In the genomic region with DNA sequence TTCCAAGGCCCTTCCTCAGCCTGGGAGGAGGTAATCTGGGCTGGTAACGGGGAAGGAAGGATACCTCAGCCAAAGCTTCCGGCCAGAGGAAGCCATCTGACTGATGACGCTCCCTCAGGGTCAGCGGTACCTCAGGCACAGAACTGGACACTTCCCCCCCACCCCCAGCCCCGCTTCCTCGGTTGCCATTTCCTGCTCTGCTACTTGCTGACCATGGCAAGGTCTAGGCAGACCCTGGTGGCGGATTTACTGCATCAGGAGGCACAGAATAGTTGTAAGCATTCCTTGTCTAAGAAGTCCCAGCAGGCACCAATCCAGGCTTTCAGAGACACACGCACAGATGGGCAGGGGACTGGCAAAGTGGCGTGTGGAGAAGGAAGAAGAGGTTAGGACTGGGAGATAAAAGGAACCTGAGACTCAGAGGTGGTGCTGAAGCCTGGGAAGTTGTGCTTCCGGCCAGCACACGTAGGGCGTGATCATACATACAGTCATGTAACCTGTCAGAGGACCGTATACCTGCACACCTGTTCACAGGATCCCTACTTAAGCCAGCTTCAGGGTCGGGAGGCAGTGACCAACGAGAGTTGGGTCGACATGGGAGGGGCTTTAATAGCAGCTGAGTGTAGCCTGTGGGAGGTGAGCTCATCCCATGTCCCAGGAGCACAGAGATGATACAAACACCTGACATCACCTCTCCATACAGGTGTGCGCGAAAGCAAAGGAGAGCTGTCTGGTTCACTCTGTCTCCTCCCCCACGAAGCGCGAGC, we compare ENCODE assay signal across 8 mouse cellular contexts. TPM values are rescaled to one million over a fixed set of nuclear protein-coding genes. Genes with fewer than 3 reads are reported as not detected.
DNase-seq lines count a peak whose midpoint lies in the region; ATAC-seq and TF ChIP-seq lines count a peak whose summit lies in the region.

No protein-coding gene starts in this region.

- H3K4me1 ChIP-seq in lung, embryonic 16.5 days (replicated peaks; ENCODE audit: control insufficient read depth, insufficient read depth, low read length), result peaks cover 29% of the 10 kb centered on the region
- H3K4me1 ChIP-seq in lung, adult 2 months (ENCODE audit: control insufficient read depth, insufficient read depth, low read length), result peaks cover 29% of the 10 kb centered on the region
- peaks cover 20% of the 10 kb centered on the region for H3K4me1 ChIP-seq in hindbrain, embryonic 11.5 days (replicated peaks; ENCODE audit: control insufficient read depth, insufficient read depth, low read length)

- H3K9me3 ChIP-seq in lung, embryonic 16.5 days (ENCODE audit: control insufficient read depth, low read length), result no peaks in the 10 kb centered on the region
- no peaks in the 10 kb centered on the region for H3K9me3 ChIP-seq in hindbrain, embryonic 11.5 days (ENCODE audit: control insufficient read depth, low read length)

- H3K36me3 ChIP-seq in lung, embryonic 16.5 days (ENCODE audit: control insufficient read depth, insufficient read depth, low read length), result peaks cover 45% of the 10 kb centered on the region
- peaks cover 34% of the 10 kb centered on the region for H3K36me3 ChIP-seq in hindbrain, embryonic 11.5 days (ENCODE audit: control insufficient read depth, insufficient read depth, low read length)

- no peaks in the 10 kb centered on the region for H3K27me3 ChIP-seq in lung, embryonic 16.5 days (ENCODE audit: control insufficient read depth, insufficient read depth, low read depth, low read length)
- no peaks in the 10 kb centered on the region for H3K27me3 ChIP-seq in hindbrain, embryonic 11.5 days (ENCODE audit: control insufficient read depth, insufficient read depth, low read length)

- H3K9ac ChIP-seq in lung, embryonic 16.5 days (ENCODE audit: low read length), result peak overlapping the region; percentile 17
- peak overlapping the region; percentile 100 for H3K9ac ChIP-seq in hindbrain, embryonic 11.5 days (ENCODE audit: low read depth, low read length)

- H3K4me3 ChIP-seq in lung, embryonic 16.5 days (ENCODE audit: low read length), result peak overlapping the region; percentile 86
- no peak overlapping the region for H3K4me3 ChIP-seq in lung, adult 2 months (replicated peaks; ENCODE audit: extremely low read depth, low read depth, low read length)
- H3K4me3 ChIP-seq in hindbrain, embryonic 11.5 days (ENCODE audit: low read depth, low read length), result peak overlapping the region; percentile 93

- WGBS in lung, embryonic 16.5 days, result 59% methylated on average over 21 of the region's 21 CpGs
- 44% methylated on average over 21 of the region's 21 CpGs for WGBS in lung, adult 2 months
- 77% methylated on average over 21 of the region's 21 CpGs for WGBS in hindbrain, embryonic 11.5 days

- H3K27ac ChIP-seq in lung, embryonic 16.5 days (ENCODE audit: low read length), result peak overlapping the region; percentile 100
- H3K27ac ChIP-seq in hindbrain, embryonic 11.5 days (ENCODE audit: low read depth, low read length), result peak overlapping the region; percentile 3; the same call in 1 of the 2 replicates

- no peak for TF ChIP-seq POLR2A in lung, adult 2 months (IDR thresholded peaks at IDR 0.05; ENCODE audit: borderline replicate concordance, extremely low read depth, low read depth, low read length)

- DNase-seq in lung, adult 2 months, result no peak
- DNase-seq in hindbrain, embryonic 11.5 days (ENCODE audit: low spot score), result no peak
- DNase-seq in liver, result peak; percentile 24
- no peak for DNase-seq in right cerebral cortex, adult 18-20 months
- DNase-seq in ovary, postnatal 10 days (ENCODE audit: low spot score), result no peak
- no peak for DNase-seq in frontal cortex, postnatal 25 days (ENCODE audit: low spot score in 2 of 2)

- H3K4me2 ChIP-seq in lung, embryonic 16.5 days (ENCODE audit: low read depth, low read length), result peak overlapping the region; percentile 93
- peak overlapping the region; percentile 99 for H3K4me2 ChIP-seq in hindbrain, embryonic 11.5 days (replicated peaks; ENCODE audit: low read depth, low read length)

- TF ChIP-seq CTCF in lung, adult 2 months (IDR thresholded peaks at IDR 0.05; ENCODE audit: insufficient read depth, low read length), result no peak

- no peak for ATAC-seq in lung, embryonic 16.5 days (ENCODE audit: low read depth)
- ATAC-seq in hindbrain, embryonic 11.5 days (ENCODE audit: low FRiP score), result no peak
- no peak for ATAC-seq in frontal cortex, adult (ENCODE audit: low TSS enrichment)

RNA-seq across cellular contexts. Expression of a gene that starts 3.3 kb away (rescaled TPM):
- 14.4 and 14.8 TPM in 2 replicates for polyA plus RNA-seq in lung, embryonic 16.5 days (2015; fragmentation: Nextera tagmentation; extraction: Ambion mirVana)
- 23.0 and 23.7 TPM in 2 replicates for polyA plus RNA-seq in lung, adult 2 months (2012; rRNA removed)
- 4.3 and 5.9 TPM in 2 replicates for polyA plus RNA-seq in hindbrain, embryonic 11.5 days (2014; fragmentation: Nextera tagmentation; extraction: Ambion mirVana)

RNA-seq across cellular contexts. Expression of a gene that starts 7.6 kb away (rescaled TPM):
- 23.3 and 26.2 TPM in 2 replicates for polyA plus RNA-seq in lung, embryonic 16.5 days (2015; fragmentation: Nextera tagmentation; extraction: Ambion mirVana)
- 22.1 and 22.8 TPM in 2 replicates for polyA plus RNA-seq in lung, adult 2 months (2012; rRNA removed)
- polyA plus RNA-seq in hindbrain, embryonic 11.5 days (2014; fragmentation: Nextera tagmentation; extraction: Ambion mirVana), result 12.8 and 13.1 TPM in 2 replicates

RNA-seq across cellular contexts. Expression of a gene that starts 15.6 kb away (rescaled TPM):
- polyA plus RNA-seq in lung, embryonic 16.5 days (2015; fragmentation: Nextera tagmentation; extraction: Ambion mirVana), result 0.29 TPM in 1 of 2 replicates, not detected in the other
- not detected in 2 replicates for polyA plus RNA-seq in lung, adult 2 months (2012; rRNA removed)
- not detected in 2 replicates for polyA plus RNA-seq in hindbrain, embryonic 11.5 days (2014; fragmentation: Nextera tagmentation; extraction: Ambion mirVana)

RNA-seq across cellular contexts. Expression of a gene that starts 18.1 kb away (rescaled TPM):
- polyA plus RNA-seq in lung, embryonic 16.5 days (2015; fragmentation: Nextera tagmentation; extraction: Ambion mirVana), result 17.9 and 20.0 TPM in 2 replicates
- 13.7 and 36.2 TPM in 2 replicates for polyA plus RNA-seq in lung, adult 2 months (2012; rRNA removed)
- 6.1 and 6.8 TPM in 2 replicates for polyA plus RNA-seq in hindbrain, embryonic 11.5 days (2014; fragmentation: Nextera tagmentation; extraction: Ambion mirVana)

RNA-seq across cellular contexts. Expression of a gene that starts 43.1 kb away (rescaled TPM):
- polyA plus RNA-seq in lung, embryonic 16.5 days (2015; fragmentation: Nextera tagmentation; extraction: Ambion mirVana), result 3.5 and 4.4 TPM in 2 replicates
- polyA plus RNA-seq in lung, adult 2 months (2012; rRNA removed), result 36.6 and 37.0 TPM in 2 replicates
- polyA plus RNA-seq in hindbrain, embryonic 11.5 days (2014; fragmentation: Nextera tagmentation; extraction: Ambion mirVana), result 3.9 and 7.9 TPM in 2 replicates
